Mouse (Mus musculus): Measurements from ENCODE around the gene Rxra. TPM values are rescaled to one million over a fixed set of nuclear protein-coding genes. Genes with fewer than 3 reads are reported as not detected.

The Rxra gene
- polyA plus RNA-seq, 1 experiment from 2014 or later, result 13.3 TPM

GRCm38 (mm10) chr2:27690714-27691113 lies 14.5 kb downstream of the Rxra start:
- Histone ChIP-seq H3K9ac (replicated peaks) (no peak overlapping the region), H3K27me3 (ENCODE audit: insufficient read depth, low read length) (no peaks in the 10 kb centered on the region), H3K36me3 (replicated peaks; ENCODE audit: insufficient read depth, low read length) (no peaks in the 10 kb centered on the region), H3K4me1 (ENCODE audit: insufficient read depth) (peaks cover 73% of the 10 kb centered on the region), H3K4me3 (ENCODE audit: low read depth, low read length) (no peak overlapping the region), H3K27ac (ENCODE audit: low read depth) (peak overlapping the region; percentile 17; the same call in 1 of the 2 replicates), H3K4me2 (ENCODE audit: low read depth, low read length) (no peak overlapping the region), H3K9me3 (ENCODE audit: low read length) (no peaks in the 10 kb centered on the region)
- 47% methylated on average over 5 of the region's 5 CpGs for WGBS (ENCODE audit: insufficient replicate concordance)
- TF ChIP-seq EP300 (IDR thresholded peaks at IDR 0.05; ENCODE audit: low read depth), result no peak
- no peak for TF ChIP-seq CTCF (IDR thresholded peaks at IDR 0.05; ENCODE audit: low read depth)
- ATAC-seq, result no peak
- DNase-seq, result no peak

GRCm38 (mm10) chr2:27691139-27691720 lies 15.0 kb downstream of the Rxra start:
- Histone ChIP-seq H3K27ac (ENCODE audit: low read depth) (peak overlapping the region; percentile 17; the same call in 1 of the 2 replicates), H3K4me3 (ENCODE audit: low read depth, low read length) (no peak overlapping the region), H3K9ac (replicated peaks) (no peak overlapping the region), H3K4me1 (ENCODE audit: insufficient read depth) (peaks cover 71% of the 10 kb centered on the region), H3K36me3 (replicated peaks; ENCODE audit: insufficient read depth, low read length) (no peaks in the 10 kb centered on the region), H3K9me3 (ENCODE audit: low read length) (no peaks in the 10 kb centered on the region), H3K27me3 (ENCODE audit: insufficient read depth, low read length) (no peaks in the 10 kb centered on the region), H3K4me2 (ENCODE audit: low read depth, low read length) (no peak overlapping the region)
- 57% methylated on average over 14 of the region's 14 CpGs for WGBS (ENCODE audit: insufficient replicate concordance)
- TF ChIP-seq CTCF (IDR thresholded peaks at IDR 0.05; ENCODE audit: low read depth), result no peak
- TF ChIP-seq EP300 (IDR thresholded peaks at IDR 0.05; ENCODE audit: low read depth), result no peak
- no peak for ATAC-seq
- no peak for DNase-seq

- Histone ChIP-seq H3K27me3 (ENCODE audit: insufficient read depth, low read length) (no peaks in the 10 kb centered on the region), H3K9ac (replicated peaks) (no peak overlapping the region), H3K36me3 (replicated peaks; ENCODE audit: insufficient read depth, low read length) (no peaks in the 10 kb centered on the region), H3K4me1 (ENCODE audit: insufficient read depth) (peaks cover 65% of the 10 kb centered on the region), H3K9me3 (ENCODE audit: low read length) (no peaks in the 10 kb centered on the region), H3K4me3 (ENCODE audit: low read depth, low read length) (no peak overlapping the region), H3K27ac (ENCODE audit: low read depth) (no peak overlapping the region), H3K4me2 (ENCODE audit: low read depth, low read length) (no peak overlapping the region)
- WGBS (ENCODE audit: insufficient replicate concordance), result 50% methylated on average over 3 of the region's 3 CpGs
- TF ChIP-seq CTCF (IDR thresholded peaks at IDR 0.05; ENCODE audit: low read depth) (no peak), EP300 (IDR thresholded peaks at IDR 0.05; ENCODE audit: low read depth) (no peak)
- no peak for DNase-seq
- ATAC-seq, result no peak
These were observed 16.4 kb downstream of the Rxra start for GRCm38 (mm10) chr2:27692608-27693007.

- H3K27me3 ChIP-seq (ENCODE audit: insufficient read depth, low read length), result no peaks in the 10 kb centered on the region
- 26% methylated on average over 6 of the region's 6 CpGs for WGBS (ENCODE audit: insufficient replicate concordance)
- H3K4me2 ChIP-seq (ENCODE audit: low read depth, low read length), result no peak overlapping the region
- H3K4me1 ChIP-seq (ENCODE audit: insufficient read depth), result peaks cover 65% of the 10 kb centered on the region
- ATAC-seq (no peak), DNase-seq (no peak)
- 0 out of 2 replicates have a peak overlapping the region, but pooled peaks have one; percentile 0 for H3K27ac ChIP-seq (ENCODE audit: low read depth)
- H3K9me3 ChIP-seq (ENCODE audit: low read length), result no peaks in the 10 kb centered on the region
- no peak overlapping the region for H3K9ac ChIP-seq (replicated peaks)
- H3K36me3 ChIP-seq (replicated peaks; ENCODE audit: insufficient read depth, low read length), result no peaks in the 10 kb centered on the region
- TF ChIP-seq CTCF (IDR thresholded peaks at IDR 0.05; ENCODE audit: low read depth) (no peak), EP300 (IDR thresholded peaks at IDR 0.05; ENCODE audit: low read depth) (no peak)
- H3K4me3 ChIP-seq (ENCODE audit: low read depth, low read length), result no peak overlapping the region
These were observed 17.4 kb downstream of the Rxra start for GRCm38 (mm10) chr2:27693684-27694083.

- Histone ChIP-seq H3K4me2 (ENCODE audit: low read depth, low read length) (no peak overlapping the region), H3K4me3 (ENCODE audit: low read depth, low read length) (no peak overlapping the region), H3K36me3 (replicated peaks; ENCODE audit: insufficient read depth, low read length) (no peaks in the 10 kb centered on the region), H3K27ac (ENCODE audit: low read depth) (peak overlapping the region; percentile 26), H3K9ac (replicated peaks) (no peak overlapping the region), H3K4me1 (ENCODE audit: insufficient read depth) (peaks cover 80% of the 10 kb centered on the region), H3K27me3 (ENCODE audit: insufficient read depth, low read length) (no peaks in the 10 kb centered on the region), H3K9me3 (ENCODE audit: low read length) (no peaks in the 10 kb centered on the region)
- ATAC-seq (no peak), DNase-seq (peak; percentile 66)
- peak; percentile 47; the same call in 1 of the 2 replicates for TF ChIP-seq CTCF (IDR thresholded peaks at IDR 0.05; ENCODE audit: low read depth)
- TF ChIP-seq EP300 (IDR thresholded peaks at IDR 0.05; ENCODE audit: low read depth), result no peak
- 28% methylated on average over 7 of the region's 7 CpGs for WGBS (ENCODE audit: insufficient replicate concordance)
These were observed 23.3 kb downstream of the Rxra start for GRCm38 (mm10) chr2:27699574-27699973.

GRCm38 (mm10) chr2:27702283-27702682 lies 26.0 kb downstream of the Rxra start:
- no peak overlapping the region; the same call in 1 of the 2 replicates for H3K9ac ChIP-seq (replicated peaks)
- no peaks in the 10 kb centered on the region for H3K9me3 ChIP-seq (ENCODE audit: low read length)
- no peaks in the 10 kb centered on the region for H3K27me3 ChIP-seq (ENCODE audit: insufficient read depth, low read length)
- H3K36me3 ChIP-seq (replicated peaks; ENCODE audit: insufficient read depth, low read length), result no peaks in the 10 kb centered on the region
- TF ChIP-seq CTCF (IDR thresholded peaks at IDR 0.05; ENCODE audit: low read depth) (no peak), EP300 (IDR thresholded peaks at IDR 0.05; ENCODE audit: low read depth) (no peak)
- H3K4me1 ChIP-seq (ENCODE audit: insufficient read depth), result peaks cover 83% of the 10 kb centered on the region
- no peak overlapping the region for H3K4me2 ChIP-seq (ENCODE audit: low read depth, low read length)
- 0 out of 2 replicates have a peak overlapping the region, but pooled peaks have one; percentile 22 for H3K27ac ChIP-seq (ENCODE audit: low read depth)
- ATAC-seq (peak; percentile 47), DNase-seq (no peak)
- H3K4me3 ChIP-seq (ENCODE audit: low read depth, low read length), result no peak overlapping the region
- 38% methylated on average over 3 of the region's 3 CpGs for WGBS (ENCODE audit: insufficient replicate concordance)
